Mouse (Mus musculus): ENCODE measurements around the gene Bdh2. TPM values are rescaled to one million over a fixed set of nuclear protein-coding genes. Genes with fewer than 3 reads are reported as not detected.

The Bdh2 gene
- polyA plus RNA-seq, 1 experiment from 2014 or later = 21.3 TPM

- Histone ChIP-seq H3K9ac (no peak overlapping the region), H3K9me3 (no peaks in the 10 kb centered on the region), H3K27me3 (no peaks in the 10 kb centered on the region), H3K4me2 (replicated peaks) (no peak overlapping the region), H3K4me1 (no peaks in the 10 kb centered on the region), H3K27ac (no peak overlapping the region), H3K4me3 (no peak overlapping the region), H3K36me3 (peaks cover 58% of the 10 kb centered on the region)
- WGBS = 65% methylated on average over 12 of the region's 12 CpGs
- ATAC-seq (ENCODE audit: low FRiP score, low read depth) = peak; percentile 68; the same call in 1 of the 2 replicates
Measured at GRCm38 (mm10) chr3:135272627-135273026, 8.4 kb upstream of the Bdh2 start.

- H3K9ac ChIP-seq = no peak overlapping the region
- WGBS = 91% methylated on average over 13 of the region's 13 CpGs
- no peaks in the 10 kb centered on the region for H3K9me3 ChIP-seq
- no peak overlapping the region for H3K27ac ChIP-seq
- H3K27me3 ChIP-seq = no peaks in the 10 kb centered on the region
- no peak for ATAC-seq (ENCODE audit: low FRiP score, low read depth)
- H3K4me1 ChIP-seq = no peaks in the 10 kb centered on the region
- peaks cover 55% of the 10 kb centered on the region for H3K36me3 ChIP-seq
- no peak overlapping the region for H3K4me3 ChIP-seq
- no peak overlapping the region for H3K4me2 ChIP-seq (replicated peaks)
Measured at GRCm38 (mm10) chr3:135273047-135273446, 8.0 kb upstream of the Bdh2 start.

GRCm38 (mm10) chr3:135280160-135280559 is 861 bp upstream of the Bdh2 start:
- no peak overlapping the region for H3K27ac ChIP-seq
- no peak overlapping the region for H3K4me2 ChIP-seq (replicated peaks)
- WGBS = 70% methylated on average over 4 of the region's 4 CpGs
- no peaks in the 10 kb centered on the region for H3K36me3 ChIP-seq
- H3K4me3 ChIP-seq = no peak overlapping the region
- no peaks in the 10 kb centered on the region for H3K9me3 ChIP-seq
- H3K9ac ChIP-seq = no peak overlapping the region
- peaks cover 2% of the 10 kb centered on the region; the same call in 1 of the 2 replicates for H3K4me1 ChIP-seq
- ATAC-seq (ENCODE audit: low FRiP score, low read depth) = no peak
- no peaks in the 10 kb centered on the region for H3K27me3 ChIP-seq

- no peak for ATAC-seq (ENCODE audit: low FRiP score, low read depth)
Measured at GRCm38 (mm10) chr3:135281701-135282100, 680 bp downstream of the Bdh2 start.

GRCm38 (mm10) chr3:135285256-135285655 is 4.2 kb downstream of the Bdh2 start:
- H3K36me3 ChIP-seq = no peaks in the 10 kb centered on the region
- WGBS = 88% methylated on average over 11 of the region's 11 CpGs

More at GRCm38 (mm10) chr3:135281701-135282100, 680 bp downstream of the Bdh2 start:
- H3K9ac ChIP-seq = no peak overlapping the region
- H3K27me3 ChIP-seq = no peaks in the 10 kb centered on the region
- no peak overlapping the region for H3K27ac ChIP-seq
- peak overlapping the region; percentile 54 for H3K4me2 ChIP-seq (replicated peaks)
- H3K36me3 ChIP-seq = no peaks in the 10 kb centered on the region
- no peak overlapping the region for H3K4me3 ChIP-seq
- 78% methylated on average over 8 of the region's 8 CpGs for WGBS
- H3K9me3 ChIP-seq = no peaks in the 10 kb centered on the region
- H3K4me1 ChIP-seq = peaks cover 2% of the 10 kb centered on the region; the same call in 1 of the 2 replicates

GRCm38 (mm10) chr3:135285807-135286206 is 4.8 kb downstream of the Bdh2 start:
- 81% methylated on average over 3 of the region's 3 CpGs for WGBS
- ATAC-seq (ENCODE audit: low FRiP score, low read depth) = no peak

More at GRCm38 (mm10) chr3:135285256-135285655, 4.2 kb downstream of the Bdh2 start:
- Histone ChIP-seq H3K27me3 (no peaks in the 10 kb centered on the region), H3K4me3 (no peak overlapping the region), H3K4me1 (peaks cover 2% of the 10 kb centered on the region; the same call in 1 of the 2 replicates), H3K9ac (no peak overlapping the region), H3K4me2 (replicated peaks) (no peak overlapping the region), H3K9me3 (no peaks in the 10 kb centered on the region), H3K27ac (no peak overlapping the region)
- no peak for ATAC-seq (ENCODE audit: low FRiP score, low read depth)

GRCm38 (mm10) chr3:135288138-135288750 is 7.2 kb downstream of the Bdh2 start:
- Histone ChIP-seq H3K27ac (no peak overlapping the region), H3K9ac (no peak overlapping the region), H3K4me3 (no peak overlapping the region), H3K4me1 (no peaks in the 10 kb centered on the region), H3K27me3 (no peaks in the 10 kb centered on the region), H3K36me3 (no peaks in the 10 kb centered on the region), H3K4me2 (replicated peaks) (no peak overlapping the region), H3K9me3 (no peaks in the 10 kb centered on the region)
- 68% methylated on average over 8 of the region's 8 CpGs for WGBS
- ATAC-seq (ENCODE audit: low FRiP score, low read depth) = no peak

More at GRCm38 (mm10) chr3:135285807-135286206, 4.8 kb downstream of the Bdh2 start:
- peaks cover 2% of the 10 kb centered on the region; the same call in 1 of the 2 replicates for H3K4me1 ChIP-seq
- no peak overlapping the region for H3K4me3 ChIP-seq
- no peaks in the 10 kb centered on the region for H3K27me3 ChIP-seq
- no peak overlapping the region for H3K27ac ChIP-seq
- H3K9ac ChIP-seq = no peak overlapping the region
- no peak overlapping the region for H3K4me2 ChIP-seq (replicated peaks)
- no peaks in the 10 kb centered on the region for H3K9me3 ChIP-seq
- no peaks in the 10 kb centered on the region for H3K36me3 ChIP-seq

- Histone ChIP-seq H3K27me3 (no peaks in the 10 kb centered on the region), H3K36me3 (no peaks in the 10 kb centered on the region)
- WGBS = 86% methylated on average over 1 of the region's 1 CpGs
Measured at GRCm38 (mm10) chr3:135289148-135289547, 8.1 kb downstream of the Bdh2 start.

GRCm38 (mm10) chr3:135290249-135290894 is 9.4 kb downstream of the Bdh2 start:
- Histone ChIP-seq H3K4me2 (replicated peaks) (no peak overlapping the region), H3K27me3 (no peaks in the 10 kb centered on the region), H3K36me3 (no peaks in the 10 kb centered on the region), H3K9ac (no peak overlapping the region), H3K9me3 (no peaks in the 10 kb centered on the region), H3K4me1 (no peaks in the 10 kb centered on the region), H3K4me3 (no peak overlapping the region), H3K27ac (no peak overlapping the region)
- peak; percentile 79 for ATAC-seq (ENCODE audit: low FRiP score, low read depth)
- WGBS = 94% methylated on average over 3 of the region's 7 CpGs

More at GRCm38 (mm10) chr3:135289148-135289547, 8.1 kb downstream of the Bdh2 start:
- no peaks in the 10 kb centered on the region for H3K9me3 ChIP-seq
- H3K4me1 ChIP-seq = no peaks in the 10 kb centered on the region
- ATAC-seq (ENCODE audit: low FRiP score, low read depth) = no peak
- H3K27ac ChIP-seq = no peak overlapping the region
- H3K9ac ChIP-seq = no peak overlapping the region
- H3K4me3 ChIP-seq = no peak overlapping the region
- H3K4me2 ChIP-seq (replicated peaks) = no peak overlapping the region

- ATAC-seq (ENCODE audit: low FRiP score, low read depth) = no peak
- H3K27me3 ChIP-seq = no peaks in the 10 kb centered on the region
- no peak overlapping the region for H3K4me3 ChIP-seq
- 60% methylated on average over 7 of the region's 7 CpGs for WGBS
- no peaks in the 10 kb centered on the region for H3K4me1 ChIP-seq
- no peak overlapping the region for H3K4me2 ChIP-seq (replicated peaks)
- no peaks in the 10 kb centered on the region for H3K36me3 ChIP-seq
- no peaks in the 10 kb centered on the region for H3K9me3 ChIP-seq
- H3K9ac ChIP-seq = no peak overlapping the region
- no peak overlapping the region for H3K27ac ChIP-seq
Measured at GRCm38 (mm10) chr3:135293703-135294102, 12.7 kb downstream of the Bdh2 start.

- H3K4me1 ChIP-seq = no peaks in the 10 kb centered on the region
- no peaks in the 10 kb centered on the region for H3K36me3 ChIP-seq
- no peak overlapping the region for H3K27ac ChIP-seq
- no peak overlapping the region for H3K9ac ChIP-seq
- H3K4me3 ChIP-seq = no peak overlapping the region
- H3K9me3 ChIP-seq = no peaks in the 10 kb centered on the region
- H3K4me2 ChIP-seq (replicated peaks) = no peak overlapping the region
- H3K27me3 ChIP-seq = no peaks in the 10 kb centered on the region
- ATAC-seq (ENCODE audit: low FRiP score, low read depth) = no peak
- 74% methylated on average over 1 of the region's 1 CpGs for WGBS
Measured at GRCm38 (mm10) chr3:135295559-135295958, 14.5 kb downstream of the Bdh2 start.

GRCm38 (mm10) chr3:135298560-135298959 is 17.5 kb downstream of the Bdh2 start:
- Histone ChIP-seq H3K27me3 (no peaks in the 10 kb centered on the region), H3K4me1 (no peaks in the 10 kb centered on the region), H3K4me2 (replicated peaks) (no peak overlapping the region), H3K36me3 (no peaks in the 10 kb centered on the region), H3K27ac (no peak overlapping the region), H3K4me3 (no peak overlapping the region), H3K9ac (no peak overlapping the region), H3K9me3 (no peaks in the 10 kb centered on the region)
- ATAC-seq (ENCODE audit: low FRiP score, low read depth) = no peak
- 86% methylated on average over 3 of the region's 3 CpGs for WGBS

All from limb, embryonic 13.5 days (tissue).